Mouse (Mus musculus): ENCODE measurements around the gene Ttc28. TPM values are rescaled to one million over a fixed set of nuclear protein-coding genes. Genes with fewer than 3 reads are reported as not detected.

Ttc28 gene
- polyA plus RNA-seq, 2 experiments: 0.48 to 0.81 TPM

DNA sequence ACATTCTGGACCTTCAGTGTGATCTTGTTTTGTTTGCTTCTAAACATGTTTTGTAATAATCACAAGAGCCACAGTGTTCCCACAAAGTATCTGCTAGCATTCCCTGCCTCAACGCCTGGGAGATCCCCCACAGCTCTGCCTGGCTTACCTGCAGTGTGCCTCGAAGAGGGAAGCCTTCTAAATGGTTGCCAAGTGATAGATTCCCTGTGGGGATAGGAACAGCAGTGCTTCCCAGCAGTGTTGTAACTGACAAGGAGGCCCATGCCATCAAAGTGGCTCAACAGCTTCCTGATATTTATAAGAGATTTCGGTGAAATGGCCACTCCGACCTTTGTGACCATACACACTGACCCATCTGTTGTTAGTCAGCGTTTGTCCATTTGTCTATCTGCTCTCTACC is 324.6 kb downstream of the Ttc28 start:
- no peaks in the 10 kb centered on the region for H3K27me3 ChIP-seq (ENCODE audit: control insufficient read depth, insufficient read depth, low read length)
- DNase-seq (ENCODE audit: low read depth in 3 of 3, low spot score in 3 of 3) (no peak), ATAC-seq (ENCODE audit: insufficient read depth) (no peak)
- H3K4me1 ChIP-seq (replicated peaks; ENCODE audit: control insufficient read depth in 2 of 2, insufficient read depth in 2 of 2, low read length in 1 of 2): no peaks in the 10 kb centered on the region
- no peaks in the 10 kb centered on the region for H3K36me3 ChIP-seq (replicated peaks; ENCODE audit: control insufficient read depth, insufficient read depth, low read depth)
- H3K4me2 ChIP-seq (ENCODE audit: low read depth): no peak overlapping the region
- H3K9me3 ChIP-seq (ENCODE audit: control insufficient read depth, low read length): no peaks in the 10 kb centered on the region
- H3K27ac ChIP-seq: no peak overlapping the region
- TF ChIP-seq CTCF (IDR thresholded peaks at IDR 0.05; ENCODE audit: low read depth) (no peak), EP300 (IDR thresholded peaks at IDR 0.05; ENCODE audit: low read depth) (no peak)
- no peak overlapping the region for H3K4me3 ChIP-seq (ENCODE audit: insufficient read depth in 1 of 2, low read depth in 2 of 2, low read length in 2 of 2)
- 55% methylated on average over 5 of the region's 5 CpGs for WGBS (ENCODE audit: insufficient replicate concordance)
- no peak overlapping the region for H3K9ac ChIP-seq (replicated peaks)

DNA sequence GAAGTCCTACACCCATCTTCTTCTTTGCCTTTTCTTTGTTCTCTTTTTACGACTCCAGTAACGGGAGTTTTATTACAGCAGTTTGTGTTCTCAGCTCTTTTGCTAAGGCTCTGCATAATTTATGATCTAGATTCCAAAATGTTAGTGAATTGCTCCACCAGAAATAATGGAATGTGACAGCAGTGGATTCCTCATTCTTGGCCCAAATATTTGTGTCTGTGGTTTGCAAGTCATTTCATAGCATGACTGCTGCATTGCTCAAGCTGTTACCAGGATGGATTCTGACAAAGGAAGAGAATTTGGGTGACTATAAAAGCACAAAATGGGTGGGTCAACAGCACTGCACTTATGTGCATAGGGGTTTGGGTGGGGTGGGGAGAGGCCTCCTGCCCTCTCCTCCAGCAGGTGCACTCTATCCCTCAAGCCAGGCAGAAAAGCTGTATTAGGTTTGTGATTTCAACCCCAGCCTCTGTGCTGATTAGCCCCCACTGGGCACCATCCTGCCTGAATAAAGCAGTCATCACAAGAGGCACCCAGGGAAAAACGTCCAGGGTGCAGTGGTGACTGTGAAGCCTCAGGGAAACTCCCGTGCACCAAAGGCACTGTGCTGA is 325.5 kb downstream of the Ttc28 start:
- H3K27ac ChIP-seq: no peak overlapping the region

DNA sequence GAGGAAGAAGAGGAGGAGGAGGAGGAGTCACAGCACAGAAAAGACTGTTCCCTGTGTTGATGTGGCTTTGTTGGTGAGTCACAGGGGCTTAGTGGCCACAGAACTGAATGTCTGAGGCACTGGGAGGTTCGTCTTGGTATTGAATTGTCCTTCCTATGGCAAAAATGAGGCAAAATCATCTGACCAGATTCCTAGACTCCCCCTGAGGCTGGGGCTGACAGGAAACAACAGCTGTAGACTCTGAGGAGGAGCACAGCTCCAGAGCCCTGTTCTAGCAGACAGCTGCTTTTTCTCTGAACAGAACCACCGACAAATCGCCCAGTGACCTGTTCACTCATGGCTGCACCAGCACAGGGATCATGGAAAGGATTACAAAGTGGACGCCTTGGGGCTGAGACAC is 326.2 kb downstream of the Ttc28 start:
- DNase-seq (ENCODE audit: low read depth in 3 of 3, low spot score in 3 of 3) (no peak), ATAC-seq (ENCODE audit: insufficient read depth) (no peak)
- Histone ChIP-seq H3K36me3 (replicated peaks; ENCODE audit: control insufficient read depth, insufficient read depth, low read depth) (no peaks in the 10 kb centered on the region), H3K4me3 (ENCODE audit: insufficient read depth in 1 of 2, low read depth in 2 of 2, low read length in 2 of 2) (no peak overlapping the region), H3K4me1 (replicated peaks; ENCODE audit: control insufficient read depth in 2 of 2, insufficient read depth in 2 of 2, low read length in 1 of 2) (no peaks in the 10 kb centered on the region), H3K4me2 (ENCODE audit: low read depth) (no peak overlapping the region), H3K27me3 (ENCODE audit: control insufficient read depth, insufficient read depth, low read length) (no peaks in the 10 kb centered on the region), H3K9ac (replicated peaks) (no peak overlapping the region), H3K27ac (no peak overlapping the region), H3K9me3 (ENCODE audit: control insufficient read depth, low read length) (no peaks in the 10 kb centered on the region)
- 43% methylated on average over 4 of the region's 4 CpGs for WGBS (ENCODE audit: insufficient replicate concordance)
- no peak for TF ChIP-seq EP300 (IDR thresholded peaks at IDR 0.05; ENCODE audit: low read depth)
- no peak for TF ChIP-seq CTCF (IDR thresholded peaks at IDR 0.05; ENCODE audit: low read depth)

More for the DNA sequence above, 325.5 kb downstream of the Ttc28 start:
- Histone ChIP-seq H3K4me1 (replicated peaks; ENCODE audit: control insufficient read depth in 2 of 2, insufficient read depth in 2 of 2, low read length in 1 of 2) (no peaks in the 10 kb centered on the region), H3K27me3 (ENCODE audit: control insufficient read depth, insufficient read depth, low read length) (no peaks in the 10 kb centered on the region), H3K9me3 (ENCODE audit: control insufficient read depth, low read length) (no peaks in the 10 kb centered on the region), H3K4me3 (ENCODE audit: insufficient read depth in 1 of 2, low read depth in 2 of 2, low read length in 2 of 2) (no peak overlapping the region), H3K4me2 (ENCODE audit: low read depth) (no peak overlapping the region), H3K36me3 (replicated peaks; ENCODE audit: control insufficient read depth, insufficient read depth, low read depth) (no peaks in the 10 kb centered on the region), H3K9ac (replicated peaks) (no peak overlapping the region)
- no peak for TF ChIP-seq CTCF (IDR thresholded peaks at IDR 0.05; ENCODE audit: low read depth)
- no peak for TF ChIP-seq EP300 (IDR thresholded peaks at IDR 0.05; ENCODE audit: low read depth)
- WGBS (ENCODE audit: insufficient replicate concordance): 46% methylated on average over 4 of the region's 4 CpGs
- no peak for ATAC-seq (ENCODE audit: insufficient read depth)
- no peak for DNase-seq (ENCODE audit: low read depth in 3 of 3, low spot score in 3 of 3)

DNA sequence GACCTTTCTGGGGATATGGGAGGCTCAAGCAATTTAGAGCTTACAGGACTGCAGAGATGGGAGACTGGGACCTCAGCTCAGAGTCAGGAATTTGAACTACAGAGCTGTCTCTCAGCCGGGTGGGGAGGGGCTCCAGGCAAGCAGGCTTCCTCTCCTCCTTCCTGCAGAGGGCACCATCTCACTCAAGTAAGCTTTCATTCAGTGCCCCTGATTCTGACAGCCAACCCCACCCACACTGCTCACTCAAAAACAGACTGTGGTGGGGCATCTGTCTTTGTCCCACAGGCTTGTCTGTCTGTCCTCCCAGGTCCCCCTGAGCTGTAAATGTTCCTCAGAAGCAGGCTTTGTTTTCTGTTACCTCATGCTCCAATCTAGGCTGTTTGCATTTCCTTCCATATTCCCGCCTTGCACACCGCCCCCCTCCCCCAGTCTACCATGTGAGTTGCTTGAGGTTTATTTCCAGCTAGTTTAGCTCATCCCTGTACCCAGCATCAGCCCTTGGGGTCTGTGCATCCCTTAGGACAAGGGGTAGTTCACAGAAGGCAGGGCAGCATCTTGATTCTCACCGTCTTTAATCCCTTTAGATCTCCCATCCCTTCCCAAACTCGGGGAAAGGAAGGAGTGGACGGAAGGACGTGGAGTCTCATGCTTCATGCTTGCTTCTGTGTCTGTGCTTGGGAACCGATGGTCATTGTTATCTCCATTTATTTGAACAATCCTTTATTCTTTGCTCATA is 328.5 kb downstream of the Ttc28 start:
- 34% methylated on average over 8 of the region's 8 CpGs for WGBS (ENCODE audit: insufficient replicate concordance)
- Histone ChIP-seq H3K4me1 (replicated peaks; ENCODE audit: control insufficient read depth in 2 of 2, insufficient read depth in 2 of 2, low read length in 1 of 2) (no peaks in the 10 kb centered on the region), H3K36me3 (replicated peaks; ENCODE audit: control insufficient read depth, insufficient read depth, low read depth) (no peaks in the 10 kb centered on the region), H3K4me2 (ENCODE audit: low read depth) (no peak overlapping the region), H3K27ac (no peak overlapping the region), H3K9me3 (ENCODE audit: control insufficient read depth, low read length) (no peaks in the 10 kb centered on the region), H3K4me3 (ENCODE audit: insufficient read depth in 1 of 2, low read depth in 2 of 2, low read length in 2 of 2) (no peak overlapping the region), H3K9ac (replicated peaks) (no peak overlapping the region), H3K27me3 (ENCODE audit: control insufficient read depth, insufficient read depth, low read length) (no peaks in the 10 kb centered on the region)
- ATAC-seq (ENCODE audit: insufficient read depth): no peak
- DNase-seq (ENCODE audit: low read depth in 3 of 3, low spot score in 3 of 3): no peak
- TF ChIP-seq EP300 (IDR thresholded peaks at IDR 0.05; ENCODE audit: low read depth): no peak
- peak; percentile 45 for TF ChIP-seq CTCF (IDR thresholded peaks at IDR 0.05; ENCODE audit: low read depth)

DNA sequence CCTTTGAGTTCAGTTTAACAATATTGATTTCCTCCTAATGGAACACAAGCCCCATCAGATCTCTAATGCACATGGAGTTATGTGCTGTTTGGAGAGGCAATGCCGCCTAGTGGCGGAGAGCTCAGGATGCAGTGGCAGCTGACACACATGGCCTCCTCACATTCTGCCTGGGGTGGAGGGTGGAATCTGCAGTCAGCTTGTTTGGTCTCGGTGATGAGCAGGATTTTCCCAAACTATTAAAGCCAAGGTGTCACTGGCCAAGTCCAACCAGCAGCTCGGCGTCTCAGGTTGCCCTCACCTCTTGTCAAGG is 329.0 kb downstream of the Ttc28 start:
- no peak overlapping the region for H3K9ac ChIP-seq (replicated peaks)
- 37% methylated on average over 5 of the region's 5 CpGs for WGBS (ENCODE audit: insufficient replicate concordance)
- no peaks in the 10 kb centered on the region for H3K4me1 ChIP-seq (replicated peaks; ENCODE audit: control insufficient read depth in 2 of 2, insufficient read depth in 2 of 2, low read length in 1 of 2)
- no peaks in the 10 kb centered on the region for H3K36me3 ChIP-seq (replicated peaks; ENCODE audit: control insufficient read depth, insufficient read depth, low read depth)
- H3K4me3 ChIP-seq (ENCODE audit: insufficient read depth in 1 of 2, low read depth in 2 of 2, low read length in 2 of 2): no peak overlapping the region
- H3K27ac ChIP-seq: no peak overlapping the region
- H3K9me3 ChIP-seq (ENCODE audit: control insufficient read depth, low read length): no peaks in the 10 kb centered on the region
- no peak overlapping the region for H3K4me2 ChIP-seq (ENCODE audit: low read depth)
- DNase-seq (ENCODE audit: low read depth in 3 of 3, low spot score in 3 of 3) (no peak), ATAC-seq (ENCODE audit: insufficient read depth) (no peak)
- peak; percentile 77 for TF ChIP-seq CTCF (IDR thresholded peaks at IDR 0.05; ENCODE audit: low read depth)
- no peak for TF ChIP-seq EP300 (IDR thresholded peaks at IDR 0.05; ENCODE audit: low read depth)
- no peaks in the 10 kb centered on the region for H3K27me3 ChIP-seq (ENCODE audit: control insufficient read depth, insufficient read depth, low read length)
